Comparison of ENCODE assay signal across 8 mouse cellular contexts in the genomic region with DNA sequence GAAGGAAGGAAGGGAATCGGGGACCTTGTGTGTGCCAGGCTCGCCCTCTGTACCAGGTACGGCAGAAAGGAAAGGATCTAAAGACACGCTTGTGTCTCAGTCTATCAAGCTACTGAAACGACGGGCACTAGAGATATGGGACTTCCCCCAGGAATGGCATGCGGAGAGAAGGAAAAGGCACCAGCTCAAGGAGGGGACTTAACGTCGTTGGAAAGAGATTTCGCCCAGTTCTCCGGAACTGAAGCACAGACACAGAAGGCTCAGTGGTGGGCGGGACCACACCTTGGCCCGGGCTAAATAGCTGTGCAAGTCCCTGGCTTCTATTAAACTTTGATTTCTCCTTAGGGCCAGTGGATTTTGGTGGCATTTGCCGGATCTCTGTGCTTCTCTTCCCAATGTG. TPM values are rescaled to one million over a fixed set of nuclear protein-coding genes. Genes with fewer than 3 reads are reported as not detected.
DNase-seq lines count a peak whose midpoint lies in the region; ATAC-seq and TF ChIP-seq lines count a peak whose summit lies in the region.
"Had no signal": no experiment of that assay in that cellular context is flagged by ENCODE, and none has a peak within 500 bp of the region (broad histone marks: within the 10 kb centered on the region; RNA-seq: fewer than 3 reads in every experiment).

No protein-coding gene starts in this region.

- H3K9ac ChIP-seq in neural tube, embryonic 11.5 days (ENCODE audit: low read length): peak overlapping the region; percentile 8
- peak overlapping the region; percentile 33; the same call in 1 of the 2 replicates for H3K9ac ChIP-seq in forebrain, postnatal 0 days
- peak overlapping the region; percentile 45; the same call in 1 of the 2 replicates for H3K9ac ChIP-seq in liver, embryonic 13.5 days
- H3K9ac ChIP-seq in stomach, embryonic 16.5 days (ENCODE audit: low read length): peak overlapping the region; percentile 53

- DNase-seq in neural tube, embryonic 11.5 days (ENCODE audit: low spot score): no peak
- no peak for DNase-seq in neural tube, embryonic 10.5 days (ENCODE audit: extremely low spot score, low spot score)
- DNase-seq in forebrain, postnatal 0 days: no peak
- no peak for DNase-seq in liver, embryonic 13.5 days
- DNase-seq in spleen, postnatal 14 days (ENCODE audit: low spot score in 2 of 2): no peak
- DNase-seq in urinary bladder, postnatal 10 days (ENCODE audit: low spot score): no peak
- DNase-seq: spleen, adult 18-20 months had no signal

- H3K27ac ChIP-seq in neural tube, embryonic 11.5 days (ENCODE audit: low read depth, low read length): no peak overlapping the region
- H3K27ac ChIP-seq in forebrain, postnatal 0 days (ENCODE audit: low read depth, low read length): no peak overlapping the region
- no peak overlapping the region for H3K27ac ChIP-seq in liver, embryonic 13.5 days
- no peak overlapping the region for H3K27ac ChIP-seq in stomach, embryonic 16.5 days (ENCODE audit: low read length)

- WGBS in neural tube, embryonic 11.5 days: 9% methylated on average over 14 of the region's 14 CpGs
- WGBS in forebrain, postnatal 0 days: 8% methylated on average over 14 of the region's 14 CpGs
- 5% methylated on average over 14 of the region's 14 CpGs for WGBS in liver, embryonic 13.5 days (ENCODE audit: insufficient replicate concordance)
- WGBS in stomach, embryonic 16.5 days: 13% methylated on average over 14 of the region's 14 CpGs

- TF ChIP-seq CTCF in forebrain, postnatal 0 days (IDR thresholded peaks at IDR 0.05; ENCODE audit: low read depth): no peak

- H3K4me2 ChIP-seq in neural tube, embryonic 11.5 days (ENCODE audit: low read depth): peak overlapping the region; percentile 27
- H3K4me2 ChIP-seq in forebrain, postnatal 0 days (ENCODE audit: low read depth): peak overlapping the region; percentile 35
- H3K4me2 ChIP-seq in liver, embryonic 13.5 days: peak overlapping the region; percentile 62
- peak overlapping the region; percentile 52 for H3K4me2 ChIP-seq in stomach, embryonic 16.5 days (ENCODE audit: low read depth, low read length)

- no peaks in the 10 kb centered on the region for H3K27me3 ChIP-seq in neural tube, embryonic 11.5 days (ENCODE audit: control insufficient read depth, insufficient read depth, low read length)
- no peaks in the 10 kb centered on the region for H3K27me3 ChIP-seq in forebrain, postnatal 0 days (ENCODE audit: insufficient read depth, low read length)
- peaks cover 58% of the 10 kb centered on the region for H3K27me3 ChIP-seq in liver, embryonic 13.5 days
- H3K27me3 ChIP-seq in stomach, embryonic 16.5 days (ENCODE audit: control insufficient read depth, insufficient read depth, low read length): no peaks in the 10 kb centered on the region

- H3K4me3 ChIP-seq in neural tube, embryonic 11.5 days (ENCODE audit: low read depth, low read length): no peak overlapping the region
- 0 out of 2 replicates have a peak overlapping the region, but pooled peaks have one; percentile 5 for H3K4me3 ChIP-seq in forebrain, postnatal 0 days (ENCODE audit: low read depth, low read length)
- peak overlapping the region; percentile 38 for H3K4me3 ChIP-seq in liver, embryonic 13.5 days (replicated peaks)
- H3K4me3 ChIP-seq in stomach, embryonic 16.5 days (replicated peaks; ENCODE audit: low read length): peak overlapping the region; percentile 27

- ATAC-seq in neural tube, embryonic 11.5 days (ENCODE audit: insufficient read depth, low FRiP score, low TSS enrichment): no peak
- 0 out of 2 replicates have a peak, but pooled peaks have one; percentile 17 for ATAC-seq in forebrain, postnatal 0 days
- no peak for ATAC-seq in liver, embryonic 13.5 days (ENCODE audit: low read depth)
- no peak for ATAC-seq in stomach, embryonic 16.5 days (ENCODE audit: insufficient read depth, low FRiP score)

- no peaks in the 10 kb centered on the region for H3K4me1 ChIP-seq in neural tube, embryonic 11.5 days (ENCODE audit: control insufficient read depth, insufficient read depth, low read length)
- H3K4me1 ChIP-seq in forebrain, postnatal 0 days (ENCODE audit: insufficient read depth): peaks cover 5% of the 10 kb centered on the region; the same call in 1 of the 2 replicates
- peaks cover 61% of the 10 kb centered on the region for H3K4me1 ChIP-seq in liver, embryonic 13.5 days (replicated peaks)
- H3K4me1 ChIP-seq in stomach, embryonic 16.5 days (ENCODE audit: control insufficient read depth, insufficient read depth, low read length): peaks cover 22% of the 10 kb centered on the region

- H3K36me3 ChIP-seq in neural tube, embryonic 11.5 days (ENCODE audit: control insufficient read depth, insufficient read depth, low read length): no peaks in the 10 kb centered on the region
- no peaks in the 10 kb centered on the region for H3K36me3 ChIP-seq in forebrain, postnatal 0 days (ENCODE audit: insufficient read depth)
- no peaks in the 10 kb centered on the region for H3K36me3 ChIP-seq in liver, embryonic 13.5 days
- H3K36me3 ChIP-seq in stomach, embryonic 16.5 days (ENCODE audit: control insufficient read depth, insufficient read depth, low read length): no peaks in the 10 kb centered on the region

- H3K9me3 ChIP-seq in neural tube, embryonic 11.5 days (ENCODE audit: control insufficient read depth, low read length): no peaks in the 10 kb centered on the region
- no peaks in the 10 kb centered on the region for H3K9me3 ChIP-seq in forebrain, postnatal 0 days (ENCODE audit: low read length)
- no peaks in the 10 kb centered on the region for H3K9me3 ChIP-seq in liver, embryonic 13.5 days (replicated peaks)
- no peaks in the 10 kb centered on the region for H3K9me3 ChIP-seq in stomach, embryonic 16.5 days (replicated peaks; ENCODE audit: control insufficient read depth, low read length)

RNA-seq across cellular contexts. Expression of gene Adnp, which starts 44.9 kb away (rescaled TPM):
- 14.1 and 14.2 TPM in 2 replicates for polyA plus RNA-seq in neural tube, embryonic 11.5 days (2014; fragmentation: Nextera tagmentation; extraction: Ambion mirVana)
- total RNA-seq in forebrain, postnatal 0 days (2014; rRNA removed): 22.0 and 41.8 TPM in 2 replicates
- 9.2 and 15.4 TPM in 2 replicates for polyA plus RNA-seq in forebrain, postnatal 0 days (2015; fragmentation: Nextera tagmentation; extraction: Ambion mirVana)
- polyA plus RNA-seq in liver, embryonic 13.5 days (2015; fragmentation: Nextera tagmentation; extraction: Ambion mirVana): 0.71 and 0.91 TPM in 2 replicates
- polyA plus RNA-seq in stomach, embryonic 16.5 days (2015; fragmentation: Nextera tagmentation; extraction: Ambion mirVana): 1.0 and 1.4 TPM in 2 replicates
